Comparison of ENCODE assay signal across 9 mouse cellular contexts in genomic region chr15:102693600-102693999, GRCm38 (mm10). TPM values are rescaled to one million over a fixed set of nuclear protein-coding genes. Genes with fewer than 3 reads are reported as not detected.
A peak's percentile ranks its signal among the peaks of the same experiment; 100 is the strongest.
DNase-seq lines count a peak whose midpoint lies in the region; ATAC-seq and TF ChIP-seq lines count a peak whose summit lies in the region.
"Had no signal": no experiment of that assay in that cellular context is flagged by ENCODE, and none has a peak within 500 bp of the region (broad histone marks: within the 10 kb centered on the region; RNA-seq: fewer than 3 reads in every experiment).

No protein-coding gene starts in this region.

- peak; percentile 75 for ATAC-seq in forebrain, embryonic 14.5 days
- peak; percentile 33; the same call in 1 of the 2 replicates for ATAC-seq in hindbrain, embryonic 11.5 days (ENCODE audit: low FRiP score)

- H3K36me3 ChIP-seq in ES-Bruce4 (ENCODE audit: control insufficient read depth, insufficient read depth, low read length, poor library complexity, severe bottlenecking), result no peaks in the 10 kb centered on the region
- H3K36me3 ChIP-seq in forebrain, embryonic 14.5 days (ENCODE audit: control insufficient read depth, insufficient read depth, low read length), result no peaks in the 10 kb centered on the region
- no peaks in the 10 kb centered on the region for H3K36me3 ChIP-seq in hindbrain, embryonic 11.5 days (ENCODE audit: control insufficient read depth, insufficient read depth, low read length)

- H3K4me1 ChIP-seq in ES-Bruce4 (ENCODE audit: control insufficient read depth, insufficient read depth, low read length), result no peaks in the 10 kb centered on the region
- H3K4me1 ChIP-seq in brown adipose tissue, adult 24 weeks (ENCODE audit: control insufficient read depth, insufficient read depth, insufficient read length, low read length), result no peaks in the 10 kb centered on the region
- H3K4me1 ChIP-seq in forebrain, embryonic 14.5 days (ENCODE audit: control insufficient read depth, insufficient read depth, low read length), result peaks cover 14% of the 10 kb centered on the region
- peaks cover 9% of the 10 kb centered on the region for H3K4me1 ChIP-seq in hindbrain, embryonic 11.5 days (replicated peaks; ENCODE audit: control insufficient read depth, insufficient read depth, low read length)
- H3K4me1 ChIP-seq in lung, adult 2 months (ENCODE audit: control insufficient read depth, insufficient read depth, low read length), result peaks cover 7% of the 10 kb centered on the region

- H3K4me3 ChIP-seq in ES-Bruce4 (ENCODE audit: low read depth, low read length), result peak overlapping the region; percentile 73; the same call in 1 of the 2 replicates
- 0 out of 2 replicates have a peak overlapping the region, but pooled peaks have one; percentile 53 for H3K4me3 ChIP-seq in brown adipose tissue, adult 24 weeks (ENCODE audit: insufficient read depth, low read depth, low read length)
- H3K4me3 ChIP-seq in forebrain, embryonic 14.5 days (ENCODE audit: low read depth, low read length), result peak overlapping the region; percentile 37
- H3K4me3 ChIP-seq in hindbrain, embryonic 11.5 days (ENCODE audit: low read depth, low read length), result peak overlapping the region; percentile 30; the same call in 1 of the 2 replicates
- H3K4me3 ChIP-seq in lung, adult 2 months (replicated peaks; ENCODE audit: extremely low read depth, low read depth, low read length), result no peak overlapping the region

- H3K9me3 ChIP-seq in ES-Bruce4 (replicated peaks; ENCODE audit: control insufficient read depth, insufficient read depth, low read length, poor library complexity, severe bottlenecking), result no peaks in the 10 kb centered on the region
- H3K9me3 ChIP-seq in forebrain, embryonic 14.5 days (replicated peaks; ENCODE audit: control insufficient read depth, low read length), result no peaks in the 10 kb centered on the region
- no peaks in the 10 kb centered on the region for H3K9me3 ChIP-seq in hindbrain, embryonic 11.5 days (ENCODE audit: control insufficient read depth, low read length)
- H3K9me3 ChIP-seq: megakaryocyte, embryonic 14.5 days had no signal

- no peak for TF ChIP-seq POLR2A in ES-Bruce4 (IDR thresholded peaks at IDR 0.05; ENCODE audit: insufficient read depth, low read length)
- TF ChIP-seq POLR2A in lung, adult 2 months (IDR thresholded peaks at IDR 0.05; ENCODE audit: borderline replicate concordance, extremely low read depth, low read depth, low read length), result no peak

- H3K9ac ChIP-seq in ES-Bruce4 (ENCODE audit: low read depth, poor library complexity, severe bottlenecking), result peak overlapping the region; percentile 41; the same call in 1 of the 2 replicates
- H3K9ac ChIP-seq in forebrain, embryonic 14.5 days (ENCODE audit: low read length), result no peak overlapping the region
- H3K9ac ChIP-seq in hindbrain, embryonic 11.5 days (ENCODE audit: low read depth, low read length), result no peak overlapping the region

- peaks cover 8% of the 10 kb centered on the region for H3K27me3 ChIP-seq in ES-Bruce4 (ENCODE audit: control insufficient read depth, insufficient read depth, low read length, poor library complexity, severe bottlenecking)
- H3K27me3 ChIP-seq in forebrain, embryonic 14.5 days (replicated peaks; ENCODE audit: control insufficient read depth, insufficient read depth, low read length), result peaks cover 51% of the 10 kb centered on the region
- H3K27me3 ChIP-seq in hindbrain, embryonic 11.5 days (ENCODE audit: control insufficient read depth, insufficient read depth, low read length), result peaks cover 50% of the 10 kb centered on the region

- no peak for TF ChIP-seq EP300 in ES-Bruce4 (IDR thresholded peaks at IDR 0.05; ENCODE audit: insufficient read depth, low read depth, low read length)

- under 1% methylated on average over 11 of the region's 11 CpGs for WGBS in forebrain, embryonic 14.5 days
- 0% methylated on average over 11 of the region's 11 CpGs for WGBS in hindbrain, embryonic 11.5 days
- 2% methylated on average over 11 of the region's 11 CpGs for WGBS in lung, adult 2 months

- DNase-seq in forebrain, embryonic 14.5 days (ENCODE audit: low spot score), result peak; percentile 95
- peak; percentile 57 for DNase-seq in hindbrain, embryonic 11.5 days (ENCODE audit: low spot score)
- peak; percentile 83 to 84 for DNase-seq in layer of hippocampus, adult 8-10 months (ENCODE audit: low spot score in 2 of 2)
- DNase-seq in lung, adult 2 months, result peak; percentile 50
- peak; percentile 51 for DNase-seq in retina, embryonic 14.5 days (ENCODE audit: low spot score)
- no peak for DNase-seq in spleen, postnatal 4 days (ENCODE audit: low spot score in 2 of 2)

- H3K4me2 ChIP-seq in forebrain, embryonic 14.5 days (ENCODE audit: low read length), result peak overlapping the region; percentile 51
- H3K4me2 ChIP-seq in hindbrain, embryonic 11.5 days (replicated peaks; ENCODE audit: low read depth, low read length), result peak overlapping the region; percentile 65

- H3K27ac ChIP-seq in ES-Bruce4 (ENCODE audit: insufficient read depth, low read length), result no peak overlapping the region
- H3K27ac ChIP-seq in brown adipose tissue, adult 24 weeks (replicated peaks; ENCODE audit: low read depth, low read length), result no peak overlapping the region
- no peak overlapping the region for H3K27ac ChIP-seq in forebrain, embryonic 14.5 days (ENCODE audit: low read depth, low read length)
- H3K27ac ChIP-seq in hindbrain, embryonic 11.5 days (ENCODE audit: low read depth, low read length), result no peak overlapping the region

- TF ChIP-seq CTCF in ES-Bruce4 (IDR thresholded peaks at IDR 0.05; ENCODE audit: low read depth, low read length), result no peak
- no peak for TF ChIP-seq CTCF in lung, adult 2 months (IDR thresholded peaks at IDR 0.05; ENCODE audit: insufficient read depth, low read length)

RNA-seq across cellular contexts. Expression of gene Atp5g2, which starts 21.4 kb away (rescaled TPM):
- polyA plus RNA-seq in ES-Bruce4 (2011; ENCODE audit: insufficient read depth, insufficient read length, low read depth, missing spikeins), result 201 and 203 TPM in 2 replicates
- 209 and 274 TPM in 2 replicates for polyA plus RNA-seq in brown adipose tissue, adult 24 weeks (2012; ENCODE audit: insufficient read depth, insufficient read length, missing spikeins)
- 62.4 and 88.3 TPM in 2 replicates for polyA plus RNA-seq in forebrain, embryonic 14.5 days (2014; fragmentation: Nextera tagmentation; extraction: Ambion mirVana)
- 57.6 and 66.0 TPM in 2 replicates for polyA plus RNA-seq in hindbrain, embryonic 11.5 days (2014; fragmentation: Nextera tagmentation; extraction: Ambion mirVana)
- total RNA-seq in layer of hippocampus, adult 8-10 months (2022), result 10 to 100 TPM in 2 of 4 experiments, 1 to 10 TPM in 2; 7.0 to 12.5 (median 10.0) TPM
- 250 and 262 TPM in 2 replicates for polyA plus RNA-seq in lung, adult 2 months (2012; rRNA removed)

RNA-seq across cellular contexts. Expression of gene Calcoco1, which starts 28.4 kb away (rescaled TPM):
- 47.9 and 51.9 TPM in 2 replicates for polyA plus RNA-seq in ES-Bruce4 (2011; ENCODE audit: insufficient read depth, insufficient read length, low read depth, missing spikeins)
- polyA plus RNA-seq in brown adipose tissue, adult 24 weeks (2012; ENCODE audit: insufficient read depth, insufficient read length, missing spikeins), result 43.5 and 58.5 TPM in 2 replicates
- 48.2 and 61.2 TPM in 2 replicates for polyA plus RNA-seq in forebrain, embryonic 14.5 days (2014; fragmentation: Nextera tagmentation; extraction: Ambion mirVana)
- polyA plus RNA-seq in hindbrain, embryonic 11.5 days (2014; fragmentation: Nextera tagmentation; extraction: Ambion mirVana), result 26.2 and 30.1 TPM in 2 replicates
- 10 to 100 TPM; 87.2 to 96.6 (median 91.0) TPM for total RNA-seq in layer of hippocampus, adult 8-10 months (2022)
- 76.5 and 105 TPM in 2 replicates for polyA plus RNA-seq in lung, adult 2 months (2012; rRNA removed)

Comparison
In these comparisons a context has a peak if more than half of its experiments do, and no peak if none do; other contexts are left out.
1. DNase-seq: peak in forebrain, embryonic 14.5 days (single experiment), hindbrain, embryonic 11.5 days (single experiment), layer of hippocampus, adult 8-10 months (2 of 2), lung, adult 2 months (single experiment) and retina, embryonic 14.5 days (single experiment); none in spleen, postnatal 4 days (0 of 2).